Mouse (Mus musculus) mouse trophoblast stem cell (cell line): ENCODE results near the gene Ntng1.
"Not testable (repeated sequence)": the region's sequence is repeated elsewhere in the genome, so short reads cannot be mapped to it uniquely, and the experiment has no call there.

Experiments used
- in situ Hi-C, 2 experiments: fragments of 300-500 bp; cut with MseI, MboI; formaldehyde crosslinking; loops; 2 replicates in 1 of 2; 3 replicates in 1 of 2; pipeline ENCODE4 v1.15.1; 2025

Ntng1 gene

DNA sequence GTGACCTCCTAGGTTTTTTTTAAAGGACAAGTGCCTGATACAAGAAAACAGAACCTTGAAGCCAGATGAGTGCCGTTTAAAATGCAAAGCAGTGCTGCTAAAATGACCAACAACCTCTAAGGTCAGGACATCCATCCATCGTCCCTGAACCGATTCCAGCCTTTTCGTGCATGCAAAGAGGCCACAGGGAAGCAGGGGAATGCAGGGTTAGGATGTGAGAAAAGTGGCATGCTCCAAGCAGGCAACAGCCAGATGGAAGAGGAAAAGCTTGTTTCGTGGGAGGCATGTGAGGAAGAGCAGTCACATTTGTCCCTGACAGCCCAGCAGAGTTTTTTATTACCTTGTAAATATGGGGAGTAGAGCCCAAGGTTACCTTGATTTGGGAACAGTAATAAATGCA lies 360.6 kb downstream of the Ntng1 start:
- in situ Hi-C loops, result no loop called here

DNA sequence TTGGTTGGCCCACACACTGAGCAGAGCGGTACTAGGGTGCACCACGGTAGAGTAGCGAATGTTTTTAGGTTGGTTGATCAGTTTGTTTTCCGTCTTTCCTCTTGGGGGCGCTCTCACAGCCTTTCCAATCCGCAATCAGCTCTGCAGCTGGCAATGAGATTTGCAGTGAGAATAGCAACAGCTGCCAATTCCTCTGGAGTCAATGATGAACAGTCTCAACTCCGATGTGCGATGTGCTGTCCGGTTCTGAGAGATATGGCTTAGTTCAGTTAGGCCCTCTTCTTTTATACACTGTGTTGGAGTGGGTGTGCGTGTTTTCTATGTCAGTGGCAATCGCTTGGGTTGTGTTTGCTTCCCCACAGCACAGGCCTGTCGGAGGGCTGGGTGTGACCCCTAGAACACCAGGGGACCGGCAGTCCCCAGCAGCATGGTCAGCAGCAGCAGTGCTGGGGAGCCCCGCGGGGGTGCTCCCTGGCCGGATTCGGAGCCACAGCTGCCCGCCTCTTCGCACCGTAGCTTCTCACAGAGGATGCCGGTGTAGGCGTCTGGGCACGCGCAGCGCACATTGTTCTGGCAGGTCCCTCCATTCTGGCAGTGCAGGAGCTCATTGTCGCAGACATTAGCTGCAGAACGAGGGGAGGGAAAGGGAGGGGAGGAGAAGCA lies 361.4 kb downstream of the Ntng1 start:
- in situ Hi-C loops, result no loop called here

DNA sequence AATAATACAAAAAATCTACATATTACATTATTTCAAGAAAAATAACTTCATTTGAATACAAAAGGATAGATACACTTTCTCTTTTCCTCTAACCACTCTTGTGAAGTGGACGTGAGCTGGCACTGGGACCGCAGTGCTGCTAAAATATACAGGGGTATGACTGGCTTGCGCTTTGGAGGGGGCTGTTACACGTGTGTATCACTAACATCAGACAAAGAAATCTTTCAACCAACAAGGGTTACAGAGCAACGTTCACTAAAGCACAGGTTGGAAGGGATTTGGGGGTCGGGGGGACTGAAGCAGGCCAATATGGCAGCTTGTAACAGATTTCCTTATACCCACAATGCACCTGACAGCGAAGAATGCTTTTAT lies 361.9 kb downstream of the Ntng1 start:
- in situ Hi-C loops, result no loop called here

DNA sequence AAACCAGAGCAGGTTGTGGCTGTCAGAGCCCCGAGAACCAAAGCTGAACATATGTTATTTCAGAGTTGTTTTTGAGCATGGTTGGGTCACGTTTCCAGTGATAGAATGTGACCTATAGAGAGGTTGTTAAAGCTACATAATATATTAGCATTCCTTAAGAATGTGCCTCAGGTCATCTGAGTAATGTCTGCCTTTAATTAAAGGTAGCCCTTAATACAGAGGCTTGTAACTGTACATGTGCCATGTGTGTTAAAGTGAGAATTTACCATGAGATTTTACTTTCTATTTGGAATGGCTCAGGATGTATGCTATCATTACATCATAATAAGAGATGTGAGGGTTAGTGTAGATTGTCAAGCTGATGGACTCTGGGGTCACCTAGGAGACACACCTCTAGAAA lies 368.6 kb downstream of the Ntng1 start:
- in situ Hi-C loops, result no loop called here

- in situ Hi-C loops, result no loop called here
These were observed 371.7 kb downstream of the Ntng1 start for GRCm38 (mm10) chr3:109772120-109772519.

GRCm38 (mm10) chr3:109766939-109767338 lies 376.9 kb downstream of the Ntng1 start:
- in situ Hi-C loops, result no loop called here

DNA sequence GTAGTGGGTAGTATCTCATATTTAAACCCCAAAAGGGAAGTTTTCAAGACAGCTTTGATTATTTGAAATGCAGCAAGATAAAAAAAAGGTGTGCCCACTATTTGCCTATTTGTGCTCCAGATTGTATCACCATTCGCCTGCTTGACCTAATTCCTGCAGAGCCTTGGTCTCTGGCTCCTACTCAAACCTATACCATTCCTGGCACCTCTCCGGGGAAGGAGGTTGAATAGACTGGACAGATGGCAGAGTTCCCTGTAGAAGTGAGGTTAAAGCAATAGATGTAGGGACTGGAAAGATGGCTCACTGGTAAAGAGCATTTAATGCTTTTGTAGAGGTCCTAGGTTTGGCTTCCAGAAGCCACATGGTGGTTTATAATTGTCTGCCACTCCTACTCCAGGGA lies 378.2 kb downstream of the Ntng1 start:
- in situ Hi-C loops, result no loop called here

- in situ Hi-C loops, result no loop called here
These were observed 378.7 kb downstream of the Ntng1 start for GRCm38 (mm10) chr3:109765141-109765540.

DNA sequence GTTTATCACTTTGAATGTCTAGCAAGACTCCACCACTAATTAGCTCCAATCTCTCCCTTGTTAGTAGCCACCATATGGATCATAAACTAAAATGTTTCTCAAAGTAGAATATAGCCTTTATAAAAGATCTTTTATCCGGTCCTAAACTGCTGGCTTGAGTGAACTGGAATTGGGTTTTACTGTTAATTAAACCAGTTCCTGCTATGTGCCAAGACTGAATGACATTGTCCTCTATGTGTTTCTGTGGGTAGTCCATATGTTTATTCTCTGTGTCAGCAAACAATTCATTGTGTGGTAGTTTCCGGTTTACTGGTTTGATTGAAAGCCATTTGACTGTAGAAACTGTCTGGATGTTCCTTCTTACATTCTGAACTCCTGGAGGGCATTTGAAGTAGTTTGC lies 387.4 kb downstream of the Ntng1 start:
- in situ Hi-C loops, result no loop called here

DNA sequence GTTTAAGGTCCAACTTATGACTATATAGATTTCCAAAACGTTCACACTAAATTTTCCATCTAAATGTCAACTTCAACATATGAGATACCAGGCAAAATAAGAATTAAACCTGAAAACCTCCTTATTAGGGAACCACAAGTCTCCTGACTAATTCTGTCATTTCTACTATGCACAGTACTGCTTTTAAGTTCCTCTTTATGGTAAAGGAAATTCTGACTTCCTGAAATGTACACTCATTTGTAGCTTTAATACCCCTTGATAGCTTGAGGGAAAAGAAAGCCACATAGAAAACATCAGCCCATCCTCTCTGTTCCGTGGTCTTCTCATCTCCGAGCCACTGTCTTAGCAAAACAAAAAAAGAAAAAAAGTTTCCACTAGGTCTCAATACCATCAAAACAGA lies 396.2 kb downstream of the Ntng1 start:
- in situ Hi-C loops, result not testable (repeated sequence)

DNA sequence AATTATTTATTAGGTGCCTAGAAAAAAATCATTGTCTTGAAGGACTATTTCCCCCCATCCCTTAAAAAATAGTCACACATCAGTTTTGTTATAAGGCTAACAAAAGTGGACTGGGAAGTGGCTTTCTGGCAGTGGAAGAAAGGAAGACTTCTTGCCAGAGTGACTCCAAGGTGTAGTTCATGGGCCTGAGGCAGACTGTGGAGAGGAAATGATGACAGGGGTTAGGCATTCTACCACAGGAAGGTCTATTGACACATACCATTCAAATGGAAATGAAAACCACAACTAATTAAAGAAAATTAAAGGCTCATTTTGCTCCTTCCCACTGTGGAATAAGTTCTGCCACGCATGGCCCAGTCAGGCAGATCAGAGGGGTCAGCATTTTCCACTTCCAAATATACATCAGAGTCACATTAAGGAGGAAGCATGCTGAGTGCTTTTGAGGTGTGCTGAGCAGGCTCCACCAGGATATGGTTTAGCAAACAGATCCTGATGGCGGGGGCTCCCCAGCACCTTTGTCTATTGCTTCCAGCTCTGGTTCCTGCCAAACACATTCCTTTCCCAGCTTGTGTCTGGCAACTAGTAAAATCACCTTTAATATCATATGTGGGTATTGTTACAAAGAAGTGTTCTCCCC lies 403.2 kb downstream of the Ntng1 start:
- in situ Hi-C loops, result no loop called here

DNA sequence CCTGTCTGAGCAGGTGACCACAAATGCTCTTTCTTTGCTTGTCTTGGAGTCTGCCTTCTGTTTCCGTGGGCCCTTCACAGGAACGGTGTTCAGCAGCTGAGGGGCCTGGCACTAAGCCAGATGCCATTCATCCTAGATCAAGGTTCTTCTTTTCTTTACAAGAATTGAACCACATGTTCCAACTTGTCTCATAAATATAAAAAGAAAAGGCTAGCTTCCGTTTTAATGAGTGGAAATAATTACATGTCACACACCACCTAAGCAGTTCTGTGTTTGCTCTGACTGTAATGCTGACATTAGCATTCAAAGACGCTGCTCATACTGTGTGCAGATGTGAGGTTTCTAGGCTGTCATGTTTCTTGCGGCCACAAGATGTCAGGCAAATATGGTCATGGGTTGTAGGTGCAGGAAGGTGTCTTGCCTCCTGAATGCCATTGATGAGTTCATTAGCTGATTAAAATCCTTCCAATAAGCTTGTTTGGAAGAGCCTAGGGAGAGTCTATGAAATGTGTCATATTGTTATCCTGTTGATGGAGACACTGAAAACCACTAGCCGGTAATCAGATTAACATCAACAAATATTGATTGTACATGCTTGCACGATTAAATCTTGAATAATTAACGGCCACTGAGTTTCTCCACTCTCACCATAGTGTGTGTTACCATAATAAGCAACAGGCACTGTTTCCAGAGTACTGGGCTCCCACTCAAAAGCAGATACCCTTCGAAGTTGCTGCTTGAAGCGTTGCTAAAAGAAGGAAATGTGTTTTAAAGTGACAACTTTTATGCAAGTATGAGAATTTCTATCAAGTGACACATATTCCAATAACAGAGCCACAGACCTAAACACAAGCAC lies 411.3 kb downstream of the Ntng1 start:
- in situ Hi-C loops, result no loop called here

- in situ Hi-C loops, result no loop called here
These were observed 412.1 kb downstream of the Ntng1 start for GRCm38 (mm10) chr3:109731592-109732230.
